Mouse (Mus musculus) splenic B cell, adult 2 months (primary cell): ENCODE measurements around the gene Vps18.

Source experiments
- DNase-seq: peaks from one replicate; pipeline ENCODE4 v3.0.0-alpha.2; 2011; ENCODE audit warnings: low read depth, low spot score
- H3K27me3 ChIP-seq: 2 replicates; pipeline ENCODE4 v1.6.1; 2012; ENCODE audit warnings: mild to moderate bottlenecking, low read length, moderate library complexity, mixed read lengths; ENCODE audit not compliant: control insufficient read depth, poor library complexity, insufficient read depth, severe bottlenecking
- H3K36me3 ChIP-seq: 2 replicates; pipeline ENCODE4 v1.6.1; 2012; ENCODE audit warnings: mild to moderate bottlenecking, low read length, moderate library complexity, mixed read lengths; ENCODE audit not compliant: control insufficient read depth, poor library complexity, insufficient read depth, severe bottlenecking

The Vps18 gene

DNA sequence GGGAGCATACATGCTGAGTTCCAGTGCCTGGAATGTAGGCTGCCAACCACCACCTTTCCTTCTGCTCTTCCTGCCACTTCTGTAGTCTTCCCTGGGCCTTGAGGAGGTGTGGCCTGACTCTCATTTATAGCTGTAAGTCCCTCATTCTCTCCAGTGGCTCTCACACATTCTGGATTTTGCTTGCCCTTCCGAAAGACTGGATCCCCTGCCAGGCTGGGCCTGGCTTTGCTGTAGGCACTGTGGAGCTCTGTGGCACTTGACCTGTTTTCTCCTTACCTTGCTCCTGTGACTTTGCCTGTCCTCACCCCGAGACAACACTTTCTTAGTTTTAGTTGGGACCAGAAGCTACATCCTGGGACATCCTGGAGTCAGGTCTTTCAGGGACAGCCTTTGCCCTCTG is 10.3 kb downstream of the Vps18 start:
- Histone ChIP-seq H3K27me3 (no peaks in the 10 kb centered on the region), H3K36me3 (peaks cover 5% of the 10 kb centered on the region)
- no peak for DNase-seq

- peak; percentile 98 for DNase-seq
- 0 out of 2 replicates have a peak, but pooled peaks cover 4% of the 10 kb centered on the region for H3K36me3 ChIP-seq
- H3K27me3 ChIP-seq = no peaks in the 10 kb centered on the region
These were observed 11.7 kb downstream of the Vps18 start for GRCm38 (mm10) chr2:119299981-119300818.

GRCm38 (mm10) chr2:119300819-119301493 is 12.4 kb downstream of the Vps18 start:
- peak; percentile 35 for DNase-seq
- Histone ChIP-seq H3K36me3 (0 out of 2 replicates have a peak, but pooled peaks cover 4% of the 10 kb centered on the region), H3K27me3 (no peaks in the 10 kb centered on the region)

DNA sequence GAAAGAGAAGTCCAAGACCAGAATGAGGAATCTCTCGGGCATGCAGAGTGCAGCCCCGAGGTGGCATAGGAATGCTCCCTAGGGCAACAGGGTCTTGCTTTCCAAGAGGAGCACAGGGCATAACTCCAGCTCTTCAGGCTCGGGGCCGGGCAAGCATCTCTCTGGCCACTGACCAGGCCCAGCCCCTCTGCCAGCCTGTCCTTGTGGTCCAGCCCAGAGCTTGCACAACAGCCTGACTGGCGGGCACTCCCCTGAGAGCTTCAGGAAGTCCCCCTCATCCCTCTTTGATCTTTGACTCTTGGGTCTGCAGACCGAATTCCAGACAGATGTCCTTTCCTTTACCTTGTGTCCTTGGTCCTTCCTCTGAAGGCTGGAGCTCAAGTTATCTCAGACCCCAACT is 14.3 kb downstream of the Vps18 start:
- no peak for DNase-seq
- no peaks in the 10 kb centered on the region for H3K27me3 ChIP-seq

GRCm38 (mm10) chr2:119304391-119304790 is 15.9 kb downstream of the Vps18 start:
- Histone ChIP-seq H3K36me3 (no peaks in the 10 kb centered on the region), H3K27me3 (no peaks in the 10 kb centered on the region)
- DNase-seq = no peak

More for the DNA sequence above, 14.3 kb downstream of the Vps18 start:
- H3K36me3 ChIP-seq = no peaks in the 10 kb centered on the region

DNA sequence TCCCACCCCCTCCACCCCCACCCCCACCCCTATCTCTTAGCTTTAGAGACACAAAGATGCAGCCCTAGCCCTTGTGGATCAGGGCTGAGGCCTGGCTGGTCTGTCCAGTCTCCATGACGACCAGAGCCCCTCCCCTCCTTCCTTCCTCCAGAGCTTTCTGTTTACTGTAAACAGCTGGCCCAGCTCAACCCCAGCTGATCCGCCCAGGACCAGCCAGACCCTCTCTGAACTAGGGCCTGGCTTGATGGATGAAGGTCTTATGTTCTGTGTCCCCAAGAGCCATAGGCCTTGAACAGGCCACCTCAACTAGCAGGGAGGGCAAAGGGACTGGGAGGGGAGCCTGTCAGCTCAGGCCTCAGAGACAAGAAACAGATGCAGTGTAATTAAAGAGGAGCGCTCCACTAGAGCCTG is 16.3 kb downstream of the Vps18 start:
- no peaks in the 10 kb centered on the region for H3K27me3 ChIP-seq
- no peaks in the 10 kb centered on the region for H3K36me3 ChIP-seq
- no peak for DNase-seq

- H3K36me3 ChIP-seq = no peaks in the 10 kb centered on the region
- H3K27me3 ChIP-seq = no peaks in the 10 kb centered on the region
- no peak for DNase-seq
These were observed 23.0 kb downstream of the Vps18 start for GRCm38 (mm10) chr2:119311544-119311943.

GRCm38 (mm10) chr2:119312380-119312958 is 23.9 kb downstream of the Vps18 start:
- no peaks in the 10 kb centered on the region for H3K27me3 ChIP-seq
- no peaks in the 10 kb centered on the region for H3K36me3 ChIP-seq
- DNase-seq = no peak

DNA sequence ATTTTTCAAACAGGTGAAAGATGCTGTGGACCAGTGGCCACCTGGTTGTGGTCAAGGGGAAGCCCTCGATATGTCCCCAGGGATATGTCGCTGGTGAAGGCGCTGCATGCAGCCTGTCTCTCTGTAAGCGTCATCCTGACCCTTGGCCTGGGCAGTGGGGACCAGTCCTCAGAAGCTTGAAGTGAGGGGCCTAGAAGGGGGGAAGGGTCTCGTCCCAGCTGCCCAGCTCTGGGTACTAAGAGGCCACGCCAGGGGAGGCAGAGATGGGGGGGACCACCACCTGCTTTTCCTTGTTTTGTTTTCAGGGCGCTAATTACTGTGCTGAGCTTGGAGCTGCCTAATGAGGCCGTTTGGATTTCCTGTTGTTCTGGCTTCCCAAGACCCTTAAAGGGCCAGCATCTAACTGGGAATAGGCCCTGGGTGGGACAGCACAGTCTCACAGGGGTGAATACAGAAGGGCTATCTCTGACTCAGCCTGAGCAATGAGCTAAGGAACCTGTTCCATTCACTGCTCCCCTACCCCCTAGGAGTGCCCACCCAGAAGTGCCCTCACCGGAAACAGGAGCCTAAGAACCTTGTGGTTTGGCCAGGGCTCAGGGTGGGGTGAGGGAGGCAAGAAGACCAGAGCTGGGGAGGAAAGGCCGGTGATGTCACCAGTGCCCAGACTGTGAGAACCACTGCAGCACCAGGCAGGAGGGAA is 25.4 kb downstream of the Vps18 start:
- Histone ChIP-seq H3K36me3 (no peaks in the 10 kb centered on the region), H3K27me3 (no peaks in the 10 kb centered on the region)
- no peak for DNase-seq

GRCm38 (mm10) chr2:119314742-119315310 is 26.3 kb downstream of the Vps18 start:
- no peak for DNase-seq
- Histone ChIP-seq H3K36me3 (no peaks in the 10 kb centered on the region), H3K27me3 (no peaks in the 10 kb centered on the region)

GRCm38 (mm10) chr2:119318043-119318710 is 29.6 kb downstream of the Vps18 start:
- Histone ChIP-seq H3K27me3 (0 out of 2 replicates have a peak, but pooled peaks cover 1% of the 10 kb centered on the region), H3K36me3 (no peaks in the 10 kb centered on the region)
- no peak for DNase-seq

GRCm38 (mm10) chr2:119320571-119320970 is 32.0 kb downstream of the Vps18 start:
- DNase-seq = no peak
- no peaks in the 10 kb centered on the region for H3K36me3 ChIP-seq

GRCm38 (mm10) chr2:119321771-119322586 is 33.4 kb downstream of the Vps18 start:
- Histone ChIP-seq H3K36me3 (no peaks in the 10 kb centered on the region), H3K27me3 (0 out of 2 replicates have a peak, but pooled peaks cover 1% of the 10 kb centered on the region)
- no peak for DNase-seq

More at GRCm38 (mm10) chr2:119320571-119320970, 32.0 kb downstream of the Vps18 start:
- H3K27me3 ChIP-seq = 0 out of 2 replicates have a peak, but pooled peaks cover 1% of the 10 kb centered on the region
